Mouse (Mus musculus): ENCODE measurements around the gene Dcaf11.

GRCm38 (mm10) chr14:55575711-55576110 is 15.9 kb downstream of the Dcaf11 start:
- TF ChIP-seq CTCF (IDR thresholded peaks at IDR 0.05; ENCODE audit: low read depth, low read length), result no peak
- TF ChIP-seq POLR2A (IDR thresholded peaks at IDR 0.05; ENCODE audit: insufficient read depth, low read length), result no peak
